ENCODE assay signal across 29 mouse cellular contexts in genomic region chr5:57768469-57769022, GRCm38 (mm10). TPM values are rescaled to one million over a fixed set of nuclear protein-coding genes. Genes with fewer than 3 reads are reported as not detected.
DNase-seq lines count a peak whose midpoint lies in the region; ATAC-seq and TF ChIP-seq lines count a peak whose summit lies in the region.
"Had no signal": no experiment of that assay in that cellular context is flagged by ENCODE, and none has a peak within 500 bp of the region (broad histone marks: within the 10 kb centered on the region; RNA-seq: fewer than 3 reads in every experiment).

No protein-coding gene starts in this region.

- no peak for TF ChIP-seq POLR2A in myocyte (IDR thresholded peaks at IDR 0.05; ENCODE audit: insufficient read length, low read depth)

- no peaks in the 10 kb centered on the region for H3K27me3 ChIP-seq in kidney, embryonic 14.5 days (ENCODE audit: control insufficient read depth, insufficient read depth, low read length)
- H3K27me3 ChIP-seq in C2C12 (ENCODE audit: control insufficient read depth, insufficient read depth, insufficient read length) (no peaks in the 10 kb centered on the region), myocyte (ENCODE audit: control insufficient read depth, insufficient read depth, insufficient read length) (no peaks in the 10 kb centered on the region)
- H3K27me3 ChIP-seq in hindbrain, embryonic 12.5 days = no peaks in the 10 kb centered on the region
- H3K27me3 ChIP-seq: limb, embryonic 13.5 days; lung, embryonic 15.5 days; neural tube, embryonic 13.5 days; stomach, embryonic 15.5 days had no signal

- no peak overlapping the region for H3K9ac ChIP-seq in kidney, embryonic 14.5 days (ENCODE audit: low read depth, low read length)
- H3K9ac ChIP-seq in hindbrain, embryonic 12.5 days = no peak overlapping the region
- H3K9ac ChIP-seq: limb, embryonic 13.5 days; lung, embryonic 15.5 days; neural tube, embryonic 13.5 days; stomach, embryonic 15.5 days had no signal

- no peaks in the 10 kb centered on the region for H3K79me2 ChIP-seq in C2C12 (ENCODE audit: control insufficient read depth, insufficient read depth)
- H3K79me2 ChIP-seq in myocyte (ENCODE audit: control insufficient read depth, insufficient read depth) = no peaks in the 10 kb centered on the region

- DNase-seq in kidney, postnatal 25 days = no peak
- peak; percentile 73 for DNase-seq in 3T3-L1 (ENCODE audit: low read depth, low spot score)
- DNase-seq in urinary bladder, postnatal 25 days (ENCODE audit: low spot score) = no peak
- DNase-seq: adrenal gland, adult 8-10 months; cerebellum, adult 8-10 months; cerebellum, postnatal 25 days; gastrocnemius, postnatal 10 days; heart, adult 11 months; kidney, adult 18-20 months; kidney, postnatal 36 days; right cerebral cortex, postnatal 14 days had no signal

- TF ChIP-seq CTCF in C2C12 (IDR thresholded peaks at IDR 0.05; ENCODE audit: control insufficient read depth, insufficient read depth, insufficient read length) = no peak

- H3K9me3 ChIP-seq in kidney, embryonic 14.5 days (ENCODE audit: control insufficient read depth, low read length) = no peaks in the 10 kb centered on the region
- H3K9me3 ChIP-seq in hindbrain, embryonic 12.5 days (replicated peaks) = no peaks in the 10 kb centered on the region
- H3K9me3 ChIP-seq: forebrain, embryonic 10.5 days; heart, embryonic 10.5 days; limb, embryonic 13.5 days; lung, embryonic 15.5 days; midbrain, embryonic 10.5 days; neural tube, embryonic 13.5 days; stomach, embryonic 15.5 days had no signal

- 0 out of 2 replicates have a peak, but pooled peaks cover 9% of the 10 kb centered on the region for H3K4me1 ChIP-seq in kidney, embryonic 14.5 days (ENCODE audit: control insufficient read depth, insufficient read depth, low read length)
- H3K4me1 ChIP-seq in hindbrain, embryonic 12.5 days = no peaks in the 10 kb centered on the region
- H3K4me1 ChIP-seq: forebrain, embryonic 10.5 days; lung, embryonic 15.5 days; neural tube, embryonic 13.5 days; stomach, embryonic 15.5 days had no signal

- no peak overlapping the region for H3K27ac ChIP-seq in kidney, embryonic 14.5 days (ENCODE audit: low read depth, low read length)
- no peak overlapping the region for H3K27ac ChIP-seq in hindbrain, embryonic 12.5 days
- H3K27ac ChIP-seq: forebrain, embryonic 10.5 days; heart, embryonic 10.5 days; layer of hippocampus, adult 2 months; left cerebral cortex, adult 2 months; limb, embryonic 13.5 days; lung, embryonic 15.5 days; midbrain, embryonic 10.5 days; neural tube, embryonic 13.5 days; stomach, embryonic 15.5 days had no signal

- no peaks in the 10 kb centered on the region for H3K36me3 ChIP-seq in kidney, embryonic 14.5 days (ENCODE audit: control insufficient read depth, insufficient read depth, low read length)
- H3K36me3 ChIP-seq in C2C12 (ENCODE audit: control insufficient read depth, insufficient read depth) (no peaks in the 10 kb centered on the region), myocyte (ENCODE audit: control insufficient read depth, insufficient read depth) (no peaks in the 10 kb centered on the region)
- H3K36me3 ChIP-seq in hindbrain, embryonic 12.5 days = no peaks in the 10 kb centered on the region
- H3K36me3 ChIP-seq: forebrain, embryonic 10.5 days; heart, embryonic 10.5 days; limb, embryonic 13.5 days; lung, embryonic 15.5 days; midbrain, embryonic 10.5 days; neural tube, embryonic 13.5 days; stomach, embryonic 15.5 days had no signal

- WGBS in kidney, embryonic 14.5 days = 58% methylated on average over 10 of the region's 10 CpGs
- WGBS in hindbrain, embryonic 12.5 days = 83% methylated on average over 10 of the region's 10 CpGs

- no peak overlapping the region for H3K4me3 ChIP-seq in kidney, embryonic 14.5 days (ENCODE audit: low read length)
- H3K4me3 ChIP-seq in C2C12 (ENCODE audit: insufficient read depth, poor library complexity, severe bottlenecking) = no peak overlapping the region
- no peak overlapping the region for H3K4me3 ChIP-seq in myocyte
- no peak overlapping the region for H3K4me3 ChIP-seq in hindbrain, embryonic 12.5 days
- H3K4me3 ChIP-seq: forebrain, embryonic 10.5 days; heart, embryonic 10.5 days; layer of hippocampus, adult 2 months; left cerebral cortex, adult 2 months; limb, embryonic 13.5 days; lung, embryonic 15.5 days; midbrain, embryonic 10.5 days; neural tube, embryonic 13.5 days; stomach, embryonic 15.5 days had no signal

- H3K4me2 ChIP-seq in kidney, embryonic 14.5 days (replicated peaks; ENCODE audit: low read depth, low read length) = no peak overlapping the region
- peak overlapping the region; percentile 57 for H3K4me2 ChIP-seq in myocyte (ENCODE audit: low read depth)
- H3K4me2 ChIP-seq in hindbrain, embryonic 12.5 days (replicated peaks) = no peak overlapping the region
- H3K4me2 ChIP-seq: limb, embryonic 13.5 days; liver, embryonic 11.5 days; lung, embryonic 15.5 days; neural tube, embryonic 13.5 days; stomach, embryonic 15.5 days had no signal

- peak; percentile 73 for ATAC-seq in kidney, embryonic 14.5 days (ENCODE audit: low FRiP score, low TSS enrichment)
- no peak for ATAC-seq in hindbrain, embryonic 12.5 days (ENCODE audit: low FRiP score)
- ATAC-seq: CD4-positive, CD25-positive, alpha-beta regulatory T cell, adult 4 months; forebrain, embryonic 16.5 days; hindbrain, embryonic 16.5 days; midbrain, embryonic 16.5 days had no signal

- H3K79me3 ChIP-seq in C2C12 (ENCODE audit: low read depth) = no peaks in the 10 kb centered on the region

- no peak overlapping the region for H3ac ChIP-seq in C2C12 (ENCODE audit: control insufficient read depth, insufficient read length, low read depth)
- no peak overlapping the region for H3ac ChIP-seq in myocyte (ENCODE audit: control insufficient read depth, insufficient read length)

TF ChIP-seq in C2C12, 6 proteins besides CTCF, POLR2A, EP300 and RAD21:
- TF ChIP-seq FOSL1 (IDR thresholded peaks at IDR 0.05; ENCODE audit: insufficient read depth, low read length, poor library complexity, severe bottlenecking) (peak; percentile 7), MYOG (IDR thresholded peaks at IDR 0.05; ENCODE audit: control insufficient read depth, extremely low read depth, insufficient read length) (no peak), CEBPB (IDR thresholded peaks at IDR 0.05; ENCODE audit: low read depth) (no peak), MYOD1 (IDR thresholded peaks at IDR 0.05; ENCODE audit: control insufficient read depth, insufficient read length, low read depth) (no peak), MAX (IDR thresholded peaks at IDR 0.05) (no peak)

TF ChIP-seq in myocyte, 11 proteins besides CTCF, POLR2A, EP300 and RAD21:
- no peak for TF ChIP-seq TCF12 (IDR thresholded peaks at IDR 0.05; ENCODE audit: insufficient read depth, poor library complexity, severe bottlenecking)
- no peak for TF ChIP-seq CEBPB (IDR thresholded peaks at IDR 0.05; ENCODE audit: insufficient read depth, poor library complexity, severe bottlenecking)
- TF ChIP-seq POLR2AphosphoS2 (IDR thresholded peaks at IDR 0.05; ENCODE audit: insufficient read length, low read depth) = no peak
- TF ChIP-seq TCF3 (IDR thresholded peaks at IDR 0.05; ENCODE audit: insufficient read length, low read depth) = no peak
- no peak for TF ChIP-seq REST (IDR thresholded peaks at IDR 0.05; ENCODE audit: insufficient read depth, insufficient read length)
- no peak for TF ChIP-seq MAX (IDR thresholded peaks at IDR 0.05; ENCODE audit: low read depth)
- TF ChIP-seq SRF (IDR thresholded peaks at IDR 0.05; ENCODE audit: control insufficient read depth, insufficient read length, low read depth) = no peak
- no peak for TF ChIP-seq MYOD1 (IDR thresholded peaks at IDR 0.05; ENCODE audit: control insufficient read depth in 1 of 3, insufficient read length in 2 of 3, low read depth in 2 of 3)
- TF ChIP-seq USF1 (IDR thresholded peaks at IDR 0.05; ENCODE audit: low read depth) = no peak

RNA-seq across cellular contexts. Expression of gene Pcdh7, which starts 50.8 kb away (rescaled TPM):
- polyA plus RNA-seq in kidney, embryonic 14.5 days (2014; fragmentation: Nextera tagmentation; extraction: Ambion mirVana) = 6.5 and 7.6 TPM in 2 replicates
- polyA plus RNA-seq in C2C12 (2012; fragmentation: generic; extraction: Trizol) = 24.7 TPM
- polyA plus RNA-seq in myocyte (2012; fragmentation: generic; extraction: Trizol) = 16.0 TPM
- polyA plus RNA-seq in hindbrain, embryonic 12.5 days (2016; fragmentation: Nextera tagmentation; extraction: Ambion mirVana) = 15.3 and 16.8 TPM in 2 replicates
